18 mouse cellular contexts compared by ENCODE assay signal in the genomic region with DNA sequence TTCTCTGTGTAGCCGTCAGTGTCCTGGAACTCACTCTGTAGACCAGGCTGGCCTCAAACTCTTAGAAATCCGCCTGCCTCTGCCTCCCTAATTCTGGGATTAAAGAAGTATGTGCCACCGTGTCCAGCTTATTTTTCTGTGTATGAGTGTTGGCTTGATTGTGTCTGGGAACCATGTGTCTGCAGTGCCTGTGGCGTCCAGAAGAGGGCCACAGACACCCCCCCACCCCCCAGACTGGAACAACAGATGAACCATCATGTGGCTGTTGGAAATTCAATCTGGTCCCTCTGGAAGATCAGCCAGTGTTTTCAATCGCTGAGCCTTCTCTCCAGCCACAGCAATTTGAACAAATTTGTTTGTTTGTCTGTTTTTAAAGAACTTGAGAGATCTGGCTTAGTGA. TPM values are rescaled to one million over a fixed set of nuclear protein-coding genes. Genes with fewer than 3 reads are reported as not detected.
DNase-seq lines count a peak whose midpoint lies in the region; ATAC-seq and TF ChIP-seq lines count a peak whose summit lies in the region.
"Had no signal": no experiment of that assay in that cellular context is flagged by ENCODE, and none has a peak within 500 bp of the region (broad histone marks: within the 10 kb centered on the region; RNA-seq: fewer than 3 reads in every experiment).

No protein-coding gene starts in this region.

- no peak overlapping the region for H3K4me2 ChIP-seq in liver, embryonic 14.5 days (ENCODE audit: low read depth)
- no peak overlapping the region for H3K4me2 ChIP-seq in CH12.LX (ENCODE audit: insufficient read depth, low read depth, poor library complexity, severe bottlenecking)
- H3K4me2 ChIP-seq: limb, embryonic 13.5 days; stomach, embryonic 15.5 days had no signal

- DNase-seq in frontal cortex, postnatal 25 days (ENCODE audit: low spot score in 2 of 2) = no peak
- no peak for DNase-seq in liver, embryonic 14.5 days (ENCODE audit: low read depth in 3 of 3, low spot score in 3 of 3)
- DNase-seq in liver (no peak), CH12.LX (ENCODE audit: extremely low read depth) (no peak)
- DNase-seq in thymus, postnatal 14 days = no peak
- no peak for DNase-seq in layer of hippocampus, adult 9-11 months
- DNase-seq: adrenal gland, postnatal 14 days; cerebellum, adult 11 months; heart, postnatal 36 days; kidney, adult 8-10 months; layer of hippocampus, postnatal 36 days; thymus, postnatal 36 days had no signal

- no peak for TF ChIP-seq EP300 in liver, embryonic 14.5 days (IDR thresholded peaks at IDR 0.05; ENCODE audit: low read depth)
- no peak for TF ChIP-seq EP300 in CH12.LX (IDR thresholded peaks at IDR 0.05; ENCODE audit: low read length)

- H3K36me3 ChIP-seq in liver, embryonic 14.5 days (replicated peaks; ENCODE audit: control insufficient read depth, insufficient read depth, low read depth) = no peaks in the 10 kb centered on the region
- no peaks in the 10 kb centered on the region for H3K36me3 ChIP-seq in CH12.LX (replicated peaks in 1 of 2; ENCODE audit: control insufficient read depth in 1 of 2, insufficient read depth in 1 of 2, low read length in 1 of 2)
- H3K36me3 ChIP-seq: stomach, embryonic 15.5 days had no signal

- H3K79me2 ChIP-seq in CH12.LX (replicated peaks; ENCODE audit: control insufficient read depth, extremely low read depth, insufficient read depth, poor library complexity, severe bottlenecking) = no peaks in the 10 kb centered on the region

- H3K27ac ChIP-seq in liver, embryonic 14.5 days = no peak overlapping the region
- no peak overlapping the region for H3K27ac ChIP-seq in CH12.LX (ENCODE audit: insufficient read depth, low read depth)
- H3K27ac ChIP-seq: limb, embryonic 13.5 days; macrophage; stomach, embryonic 15.5 days had no signal

- peak; percentile 67 for TF ChIP-seq CTCF in liver, embryonic 14.5 days (IDR thresholded peaks at IDR 0.05; ENCODE audit: low read depth)
- peak; percentile 21 to 50; a peak in 3 of 4 replicates for TF ChIP-seq CTCF in CH12.LX (conservative IDR thresholded peaks at IDR 0.05 in 1 of 2, IDR thresholded peaks at IDR 0.05 in 1 of 2; ENCODE audit: low read depth in 2 of 2, low read length in 2 of 2)

- no peak overlapping the region for H3K9ac ChIP-seq in liver, embryonic 14.5 days (replicated peaks)
- no peak overlapping the region for H3K9ac ChIP-seq in CH12.LX (ENCODE audit: insufficient read depth, low read depth)
- H3K9ac ChIP-seq: limb, embryonic 13.5 days; stomach, embryonic 15.5 days had no signal

- dilution Hi-C loops in CH12.LX (cut with MboI; ENCODE audit: extremely low pct_ligation_motif_present, extremely low pct_unique_long_range_greater_than_20kb, low sequenced_read_pairs) = no loop called here

- no peak overlapping the region for H3K4me3 ChIP-seq in liver, embryonic 14.5 days (ENCODE audit: insufficient read depth in 1 of 2, low read depth in 2 of 2, low read length in 2 of 2)
- H3K4me3 ChIP-seq in CH12.LX (replicated peaks in 1 of 3; ENCODE audit: low read depth in 2 of 3, low read length in 2 of 3, poor library complexity in 1 of 3) = no peak overlapping the region
- H3K4me3 ChIP-seq: limb, embryonic 13.5 days; stomach, embryonic 15.5 days had no signal

- H3K9me3 ChIP-seq in liver, embryonic 14.5 days (ENCODE audit: control insufficient read depth, low read length) = no peaks in the 10 kb centered on the region
- no peaks in the 10 kb centered on the region for H3K9me3 ChIP-seq in CH12.LX (replicated peaks; ENCODE audit: low read length)
- H3K9me3 ChIP-seq: limb, embryonic 13.5 days; stomach, embryonic 15.5 days had no signal

- no peak; the same call in 1 of the 2 replicates for TF ChIP-seq RAD21 in CH12.LX (IDR thresholded peaks at IDR 0.05; ENCODE audit: low read depth, low read length)

- peak; percentile 57; the same call in 1 of the 2 replicates for ATAC-seq in frontal cortex, adult (ENCODE audit: low TSS enrichment)
- no peak for ATAC-seq in liver, embryonic 14.5 days (ENCODE audit: insufficient read depth)
- ATAC-seq in common myeloid progenitor, adult 5-6 weeks (replicated peaks; ENCODE audit: low read depth, poor library complexity, severe bottlenecking) = peak; percentile 62; the same call in 1 of the 2 replicates

- H3K27me3 ChIP-seq in liver, embryonic 14.5 days (ENCODE audit: control insufficient read depth, insufficient read depth, low read length) = no peaks in the 10 kb centered on the region
- no peaks in the 10 kb centered on the region for H3K27me3 ChIP-seq in CH12.LX (replicated peaks)
- H3K27me3 ChIP-seq: limb, embryonic 13.5 days; stomach, embryonic 15.5 days had no signal

- no peak for TF ChIP-seq POLR2A in CH12.LX (IDR thresholded peaks at IDR 0.05; ENCODE audit: low read depth, low read length)

- WGBS in liver, embryonic 14.5 days (ENCODE audit: insufficient replicate concordance) = 46% methylated on average over 5 of the region's 5 CpGs

- H3K4me1 ChIP-seq in liver, embryonic 14.5 days (replicated peaks; ENCODE audit: control insufficient read depth in 2 of 2, insufficient read depth in 2 of 2, low read length in 1 of 2) = peaks cover 0 to 12% of the 10 kb centered on the region in 2 experiments; a peak in 2 of 4 replicates
- H3K4me1 ChIP-seq in CH12.LX (ENCODE audit: control insufficient read depth in 1 of 2, insufficient read depth in 2 of 2) = peaks cover 5 to 44% of the 10 kb centered on the region in 2 experiments; a peak in 3 of 4 replicates
- H3K4me1 ChIP-seq: limb, embryonic 13.5 days; stomach, embryonic 15.5 days had no signal

- in situ Hi-C loops in CH12.LX (cut with MboI; ENCODE audit: low pct_ligation_motif_present, low pct_unique_long_range_greater_than_20kb, low sequenced_read_pairs) = no loop called here

TF ChIP-seq in CH12.LX, 34 proteins besides CTCF, POLR2A, EP300 and RAD21:
- TF ChIP-seq MAX (IDR thresholded peaks at IDR 0.05; ENCODE audit: low read length) (0 out of 2 replicates have a peak, but pooled peaks have one; percentile 19), UBTF (IDR thresholded peaks at IDR 0.05; ENCODE audit: low read depth, low read length) (no peak), IRF4 (IDR thresholded peaks at IDR 0.05; ENCODE audit: low read depth, low read length) (no peak), SMC3 (IDR thresholded peaks at IDR 0.05; ENCODE audit: low read depth, low read length) (peak; percentile 28; the same call in 1 of the 2 replicates)

RNA-seq across cellular contexts. Expression of a gene that starts 7.2 kb away (rescaled TPM):
- polyA plus RNA-seq in liver, embryonic 14.5 days (2012; rRNA removed) = 1.4 and 2.0 TPM in 2 replicates
- polyA plus RNA-seq in liver, embryonic 14.5 days (2014; fragmentation: Nextera tagmentation; extraction: Ambion mirVana) = 1.5 and 2.3 TPM in 2 replicates
- 3.6 and 6.9 TPM in 2 replicates for total RNA-seq in CH12.LX (2012; rRNA removed)
- 3.5 and 4.4 TPM in 2 replicates for total RNA-seq in CH12.LX (2014; rRNA removed)
- 6.9 and 9.0 TPM in 2 replicates for polyA plus RNA-seq in CH12.LX (2012; ENCODE audit: insufficient read length, low read depth)
- 5.2 and 6.8 TPM in 2 replicates for total RNA-seq in common myeloid progenitor, adult 5-6 weeks (2017)
- total RNA-seq: neutrophil, adult 5-6 weeks had no signal

RNA-seq across cellular contexts. Expression of a gene that starts 15.2 kb away (rescaled TPM):
- polyA plus RNA-seq in liver, embryonic 14.5 days (2012; rRNA removed) = 4.3 and 5.7 TPM in 2 replicates
- polyA plus RNA-seq in liver, embryonic 14.5 days (2014; fragmentation: Nextera tagmentation; extraction: Ambion mirVana) = 4.0 and 6.6 TPM in 2 replicates
- total RNA-seq in CH12.LX (2012; rRNA removed) = 41.8 and 49.1 TPM in 2 replicates
- 25.7 and 26.9 TPM in 2 replicates for total RNA-seq in CH12.LX (2014; rRNA removed)
- 40.5 and 40.6 TPM in 2 replicates for polyA plus RNA-seq in CH12.LX (2012; ENCODE audit: insufficient read length, low read depth)
- 6.2 and 10.4 TPM in 2 replicates for total RNA-seq in common myeloid progenitor, adult 5-6 weeks (2017)

RNA-seq across cellular contexts. Expression of a gene that starts 18.9 kb away (rescaled TPM):
- 4.6 and 4.7 TPM in 2 replicates for polyA plus RNA-seq in liver, embryonic 14.5 days (2012; rRNA removed)
- polyA plus RNA-seq in liver, embryonic 14.5 days (2014; fragmentation: Nextera tagmentation; extraction: Ambion mirVana) = 5.7 and 7.3 TPM in 2 replicates
- 12.9 and 15.9 TPM in 2 replicates for total RNA-seq in CH12.LX (2012; rRNA removed)
- total RNA-seq in CH12.LX (2014; rRNA removed) = 6.7 and 8.3 TPM in 2 replicates
- polyA plus RNA-seq in CH12.LX (2012; ENCODE audit: insufficient read length, low read depth) = 26.0 TPM in 2 replicates
- total RNA-seq in common myeloid progenitor, adult 5-6 weeks (2017) = 7.1 and 10.1 TPM in 2 replicates

RNA-seq across cellular contexts. Expression of a gene that starts 21.4 kb away (rescaled TPM):
- 0.09 and 0.18 TPM in 2 replicates for polyA plus RNA-seq in liver, embryonic 14.5 days (2012; rRNA removed)
- not detected in 2 replicates for polyA plus RNA-seq in liver, embryonic 14.5 days (2014; fragmentation: Nextera tagmentation; extraction: Ambion mirVana)
- total RNA-seq in CH12.LX (2012; rRNA removed) (0.47 TPM in 1 of 2 replicates, not detected in the other), CH12.LX (2014; rRNA removed) (not detected in 2 replicates)
- 13.0 and 13.1 TPM in 2 replicates for polyA plus RNA-seq in CH12.LX (2012; ENCODE audit: insufficient read length, low read depth)
- total RNA-seq in common myeloid progenitor, adult 5-6 weeks (2017) = not detected in 2 replicates
- polyA plus RNA-seq: macrophage had no signal

RNA-seq across cellular contexts. Expression of a gene that starts 29.3 kb away (rescaled TPM):
- polyA plus RNA-seq in liver, embryonic 14.5 days (2012; rRNA removed) = 11.8 and 12.1 TPM in 2 replicates
- polyA plus RNA-seq in liver, embryonic 14.5 days (2014; fragmentation: Nextera tagmentation; extraction: Ambion mirVana) = 7.5 and 10.0 TPM in 2 replicates
- total RNA-seq in CH12.LX (2012; rRNA removed) (13.9 and 21.4 TPM in 2 replicates), CH12.LX (2014; rRNA removed) (19.4 and 24.1 TPM in 2 replicates)
- 18.0 and 21.7 TPM in 2 replicates for polyA plus RNA-seq in CH12.LX (2012; ENCODE audit: insufficient read length, low read depth)
- 31.1 and 31.9 TPM in 2 replicates for total RNA-seq in common myeloid progenitor, adult 5-6 weeks (2017)
